Mouse (Mus musculus): Measurements from ENCODE around the gene Trip4. TPM values are rescaled to one million over a fixed set of nuclear protein-coding genes. Genes with fewer than 3 reads are reported as not detected.

The Trip4 gene
- polyA plus RNA-seq, 1 experiment from 2014 or later = 20.8 TPM

DNA sequence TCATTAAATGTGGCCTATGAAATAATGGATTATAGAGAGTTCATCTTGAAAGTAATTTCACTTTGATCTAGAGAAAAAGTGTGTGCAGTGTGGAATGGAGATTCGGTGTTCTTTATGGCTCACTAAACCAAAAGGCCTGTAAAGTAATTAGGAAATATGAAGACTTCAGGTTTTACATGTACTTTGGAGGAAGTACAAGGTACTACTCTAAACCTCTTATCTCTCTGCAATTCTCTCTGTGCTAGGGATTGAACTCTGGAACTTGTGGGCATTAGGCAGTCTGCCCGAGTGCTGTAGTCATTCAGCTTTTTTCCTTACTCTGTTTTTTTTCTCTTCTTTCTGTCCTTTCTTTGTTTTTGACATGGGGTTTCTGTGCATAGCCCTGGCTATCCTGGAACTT is 11.6 kb downstream of the Trip4 start:
- H3K4me2 ChIP-seq = no peak overlapping the region
- no peak overlapping the region for H3K27ac ChIP-seq
- H3K9ac ChIP-seq = no peak overlapping the region
- H3K9me3 ChIP-seq (replicated peaks) = no peaks in the 10 kb centered on the region
- H3K36me3 ChIP-seq = peaks cover 46% of the 10 kb centered on the region
- no peak overlapping the region for H3K4me3 ChIP-seq
- 89% methylated on average over 2 of the region's 2 CpGs for WGBS
- ATAC-seq (replicated peaks; ENCODE audit: insufficient number of reproducible peaks, insufficient read depth, low FRiP score, low read depth) = no peak
- H3K4me1 ChIP-seq (replicated peaks) = peaks cover under 1% of the 10 kb centered on the region
- no peaks in the 10 kb centered on the region for H3K27me3 ChIP-seq

DNA sequence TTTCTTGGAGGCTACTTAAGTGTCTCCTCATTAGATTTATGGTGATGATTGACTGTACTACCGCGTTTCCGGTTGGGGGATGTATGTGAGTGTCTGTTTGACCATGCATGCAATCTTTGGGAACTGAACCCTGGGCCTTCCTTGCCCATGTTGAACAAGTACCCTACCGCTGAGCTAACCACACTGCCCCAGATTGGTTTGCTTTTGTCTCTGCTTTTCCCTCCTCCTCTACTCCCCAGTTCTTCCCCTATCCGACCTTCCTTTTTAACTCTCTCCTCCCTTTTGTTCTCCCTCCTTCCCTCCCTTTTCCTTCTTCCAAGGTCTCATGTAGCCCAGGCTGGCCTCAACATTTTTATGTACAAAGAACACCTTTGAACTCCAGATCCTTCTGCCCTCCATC is 17.5 kb downstream of the Trip4 start:
- H3K36me3 ChIP-seq = peaks cover 25% of the 10 kb centered on the region
- 5% methylated on average over 5 of the region's 5 CpGs for WGBS
- no peak for ATAC-seq (replicated peaks; ENCODE audit: insufficient number of reproducible peaks, insufficient read depth, low FRiP score, low read depth)
- no peaks in the 10 kb centered on the region for H3K27me3 ChIP-seq
- H3K4me3 ChIP-seq = peak overlapping the region; percentile 68
- no peak overlapping the region for H3K27ac ChIP-seq
- H3K4me2 ChIP-seq = peak overlapping the region; percentile 90
- H3K9me3 ChIP-seq (replicated peaks) = no peaks in the 10 kb centered on the region
- H3K4me1 ChIP-seq (replicated peaks) = peaks cover 15% of the 10 kb centered on the region
- peak overlapping the region; percentile 62; the same call in 1 of the 2 replicates for H3K9ac ChIP-seq

DNA sequence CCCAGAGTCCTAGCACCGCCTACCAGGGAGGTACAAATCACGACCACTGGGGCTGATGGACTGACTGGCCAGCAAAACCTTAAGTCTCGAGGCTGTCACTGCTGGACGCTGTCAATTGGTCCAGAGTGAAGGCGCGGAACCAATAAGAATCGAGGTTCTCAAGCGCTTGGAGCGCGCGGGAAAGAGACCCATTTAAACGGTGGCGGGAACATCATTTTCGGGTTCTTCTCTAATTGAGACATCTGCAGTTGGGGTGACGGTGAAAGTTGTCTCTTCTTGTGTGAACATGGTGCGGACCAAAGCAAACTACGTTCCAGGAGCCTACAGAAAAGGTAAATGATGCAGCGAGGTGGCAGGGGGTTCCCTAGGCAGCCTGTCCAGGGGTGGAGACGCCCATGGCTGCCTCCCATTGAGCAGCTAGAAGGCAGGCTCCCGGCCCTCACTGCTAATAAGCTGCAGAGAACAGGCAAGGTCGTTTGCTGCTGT is 18.4 kb downstream of the Trip4 start, which contains the start of gene Pclaf:
Pclaf (plus strand) TSS at position 95 of the 486 bp plus-strand sequence.
- H3K27ac ChIP-seq = peak within 1 kb of the TSS; percentile 26

DNA sequence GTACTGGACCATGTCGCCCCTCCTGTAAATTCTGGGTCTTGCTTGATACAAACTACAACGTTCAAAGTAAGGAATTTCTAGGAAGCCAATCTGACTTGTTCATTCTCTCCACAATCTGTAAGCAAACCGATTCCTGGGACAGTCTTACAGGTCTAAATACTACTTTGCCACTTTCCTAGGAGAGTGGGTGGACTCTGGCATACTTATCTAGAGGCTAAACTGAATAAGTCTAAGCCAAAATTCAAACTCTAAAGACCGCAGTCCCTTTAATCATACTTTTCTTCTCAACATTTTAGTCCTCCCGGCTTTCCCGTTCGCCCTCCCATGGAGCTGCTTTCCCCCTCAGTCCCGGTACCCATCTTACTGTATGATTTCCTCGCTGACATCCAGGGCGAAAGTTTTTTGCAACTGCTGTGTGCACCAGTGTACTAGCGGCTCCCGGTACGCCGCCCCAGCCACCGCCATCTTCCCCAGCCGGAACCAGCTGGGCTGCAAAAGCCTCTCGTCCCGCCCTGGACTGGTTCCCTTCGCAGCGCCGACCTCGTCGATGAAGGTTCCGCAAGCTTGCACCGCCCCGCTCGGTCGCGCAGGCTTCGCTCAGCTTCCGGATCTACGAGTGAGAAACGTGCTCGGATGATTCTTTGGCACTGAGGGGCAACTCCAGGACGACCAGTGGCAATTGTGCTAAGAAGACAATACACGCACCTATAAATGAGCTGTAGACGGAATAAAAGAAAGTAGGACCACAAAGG is 23.9 kb downstream of the Trip4 start:
- no peaks in the 10 kb centered on the region for H3K9me3 ChIP-seq (replicated peaks)
- peak overlapping the region; percentile 72 for H3K9ac ChIP-seq
- H3K36me3 ChIP-seq = peaks cover 6% of the 10 kb centered on the region; the same call in 1 of the 2 replicates
- no peaks in the 10 kb centered on the region for H3K27me3 ChIP-seq
- WGBS = under 1% methylated on average over 37 of the region's 37 CpGs
- peak; percentile 97 for ATAC-seq (replicated peaks; ENCODE audit: insufficient number of reproducible peaks, insufficient read depth, low FRiP score, low read depth)
- peaks cover 7% of the 10 kb centered on the region for H3K4me1 ChIP-seq (replicated peaks)
- H3K4me3 ChIP-seq = peak overlapping the region; percentile 74
- peak overlapping the region; percentile 65 for H3K4me2 ChIP-seq
- H3K27ac ChIP-seq = peak overlapping the region; percentile 83

More for the DNA sequence above, 18.4 kb downstream of the Trip4 start, which contains the start of gene Pclaf:
- H3K9ac ChIP-seq = peak within 1 kb of the TSS; percentile 62
- peaks cover 22% of the 10 kb centered on the region for H3K36me3 ChIP-seq
- H3K9me3 ChIP-seq (replicated peaks) = no peaks in the 10 kb centered on the region
- ATAC-seq (replicated peaks; ENCODE audit: insufficient number of reproducible peaks, insufficient read depth, low FRiP score, low read depth) = peak; percentile 95
- H3K4me2 ChIP-seq = peak within 1 kb of the TSS; percentile 90
- WGBS = under 1% methylated on average over 21 of the region's 21 CpGs
- H3K4me3 ChIP-seq = peak within 1 kb of the TSS; percentile 68
- H3K27me3 ChIP-seq = no peaks in the 10 kb centered on the region
- peaks cover 18% of the 10 kb centered on the region for H3K4me1 ChIP-seq (replicated peaks)

DNA sequence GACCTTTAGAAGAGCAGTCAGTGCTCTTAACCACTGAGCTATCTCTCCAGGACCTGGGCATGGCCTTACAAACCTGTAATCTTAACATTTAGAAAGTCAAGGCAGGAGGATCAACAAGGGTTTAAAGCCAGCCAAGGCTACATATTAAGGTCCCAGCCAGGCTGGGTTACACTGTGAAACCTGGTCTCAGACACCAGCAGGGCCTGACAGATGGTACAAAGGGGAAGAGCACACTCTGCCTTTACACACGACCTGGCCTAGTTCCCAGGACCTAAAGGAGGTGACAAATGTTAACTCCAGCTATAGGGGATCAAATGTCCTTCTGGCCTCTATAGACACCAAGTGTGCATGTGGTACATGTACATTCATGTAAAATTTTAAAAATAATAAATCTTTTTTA is 48.9 kb downstream of the Trip4 start:
- Histone ChIP-seq H3K36me3 (peaks cover 64% of the 10 kb centered on the region), H3K4me2 (no peak overlapping the region), H3K9me3 (replicated peaks) (no peaks in the 10 kb centered on the region), H3K27me3 (no peaks in the 10 kb centered on the region), H3K4me3 (no peak overlapping the region), H3K9ac (no peak overlapping the region), H3K27ac (no peak overlapping the region), H3K4me1 (replicated peaks) (no peaks in the 10 kb centered on the region)
- no peak for ATAC-seq (replicated peaks; ENCODE audit: insufficient number of reproducible peaks, insufficient read depth, low FRiP score, low read depth)
- WGBS = 53% methylated on average over 1 of the region's 1 CpGs

DNA sequence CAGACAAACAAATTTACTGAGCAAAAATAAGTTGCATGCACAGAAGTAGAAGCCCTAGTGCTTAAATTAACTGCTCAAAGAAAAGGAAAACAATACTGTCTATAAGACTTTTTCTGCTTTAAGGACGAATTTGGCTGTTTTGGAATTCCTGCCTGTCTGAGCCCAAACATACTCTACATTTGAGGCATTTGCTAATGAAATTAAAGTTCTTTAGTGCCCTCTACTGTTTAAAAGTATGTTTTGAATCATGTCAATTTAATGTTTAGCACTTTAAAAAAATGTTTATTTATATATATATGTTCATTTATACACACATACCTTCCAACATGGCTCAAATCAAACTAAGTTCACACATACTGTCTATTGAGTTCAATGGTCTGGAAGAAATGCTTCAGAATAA is 58.4 kb downstream of the Trip4 start:
- no peak for ATAC-seq (replicated peaks; ENCODE audit: insufficient number of reproducible peaks, insufficient read depth, low FRiP score, low read depth)
- H3K36me3 ChIP-seq = peaks cover 42% of the 10 kb centered on the region

DNA sequence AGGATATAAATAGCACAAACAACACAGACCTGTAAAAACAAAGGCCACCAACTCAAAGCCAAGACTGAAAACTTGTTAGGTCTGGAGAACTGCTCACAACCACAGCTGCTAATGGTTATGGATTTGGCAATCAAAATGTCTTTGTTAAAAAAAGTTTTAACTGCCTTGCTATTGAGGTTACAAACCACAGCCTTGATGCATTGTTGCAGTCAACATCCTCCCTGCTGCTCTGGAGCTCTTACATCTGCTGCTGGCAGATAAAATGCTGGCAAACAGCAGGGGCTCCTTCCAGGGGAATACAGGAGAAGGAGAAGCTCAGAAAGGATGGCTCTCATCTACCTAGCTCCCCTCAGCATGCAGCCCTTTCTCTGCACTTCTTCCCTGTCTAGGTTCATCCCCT is 60.4 kb downstream of the Trip4 start:
- Histone ChIP-seq H3K27me3 (no peaks in the 10 kb centered on the region), H3K4me2 (no peak overlapping the region), H3K9me3 (replicated peaks) (no peaks in the 10 kb centered on the region), H3K27ac (peak overlapping the region; percentile 36), H3K9ac (no peak overlapping the region), H3K36me3 (peaks cover 24% of the 10 kb centered on the region), H3K4me1 (replicated peaks) (peaks cover 21% of the 10 kb centered on the region), H3K4me3 (no peak overlapping the region)
- no peak for ATAC-seq (replicated peaks; ENCODE audit: insufficient number of reproducible peaks, insufficient read depth, low FRiP score, low read depth)

More for the DNA sequence above, 58.4 kb downstream of the Trip4 start:
- WGBS = 18% methylated on average over 1 of the region's 1 CpGs
- no peaks in the 10 kb centered on the region for H3K27me3 ChIP-seq
- no peak overlapping the region for H3K4me2 ChIP-seq
- no peak overlapping the region for H3K27ac ChIP-seq
- H3K4me3 ChIP-seq = no peak overlapping the region
- no peak overlapping the region for H3K9ac ChIP-seq
- peaks cover 13% of the 10 kb centered on the region for H3K4me1 ChIP-seq (replicated peaks)
- H3K9me3 ChIP-seq (replicated peaks) = no peaks in the 10 kb centered on the region

DNA sequence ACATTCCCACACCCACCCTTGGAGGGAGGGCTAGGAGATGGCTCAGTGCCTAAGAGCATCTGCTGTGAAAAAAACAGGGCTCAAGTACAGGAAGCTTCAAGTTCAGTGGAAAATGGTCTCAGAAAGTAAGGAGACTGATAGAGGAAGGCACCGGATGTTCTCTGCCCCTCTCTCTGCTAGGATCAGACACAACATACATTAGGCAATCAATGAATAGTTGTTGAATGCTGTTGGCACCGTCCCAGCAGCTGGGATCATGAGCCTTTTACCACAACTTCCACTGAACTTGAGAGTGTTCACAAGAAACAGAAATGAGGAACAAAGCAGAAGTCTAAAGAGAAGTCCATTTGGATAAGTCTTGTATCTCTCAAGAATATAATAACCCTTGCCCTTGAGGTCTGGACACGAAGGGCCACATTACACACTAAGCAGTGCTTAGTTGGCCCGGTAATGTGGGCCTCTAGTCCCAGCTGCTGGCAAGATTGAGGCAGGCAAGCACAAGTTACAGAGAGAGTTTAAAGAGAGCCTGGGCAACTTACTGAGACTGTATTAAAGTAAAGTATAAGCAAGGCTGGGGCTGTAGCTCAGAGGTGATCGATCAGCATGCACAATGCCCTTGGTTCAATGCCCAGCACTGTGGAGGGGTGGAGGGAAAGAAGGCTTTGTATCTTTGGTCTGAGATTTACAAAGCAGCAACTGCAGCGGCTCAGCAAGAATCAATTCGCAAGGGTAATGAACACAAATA is 64.0 kb downstream of the Trip4 start:
- Histone ChIP-seq H3K4me1 (replicated peaks) (peaks cover 21% of the 10 kb centered on the region), H3K27ac (peak overlapping the region; percentile 25; the same call in 1 of the 2 replicates), H3K4me2 (no peak overlapping the region), H3K27me3 (no peaks in the 10 kb centered on the region), H3K4me3 (no peak overlapping the region), H3K9me3 (replicated peaks) (no peaks in the 10 kb centered on the region), H3K9ac (no peak overlapping the region), H3K36me3 (peaks cover 6% of the 10 kb centered on the region; the same call in 1 of the 2 replicates)
- WGBS = 73% methylated on average over 7 of the region's 7 CpGs
- ATAC-seq (replicated peaks; ENCODE audit: insufficient number of reproducible peaks, insufficient read depth, low FRiP score, low read depth) = no peak

DNA sequence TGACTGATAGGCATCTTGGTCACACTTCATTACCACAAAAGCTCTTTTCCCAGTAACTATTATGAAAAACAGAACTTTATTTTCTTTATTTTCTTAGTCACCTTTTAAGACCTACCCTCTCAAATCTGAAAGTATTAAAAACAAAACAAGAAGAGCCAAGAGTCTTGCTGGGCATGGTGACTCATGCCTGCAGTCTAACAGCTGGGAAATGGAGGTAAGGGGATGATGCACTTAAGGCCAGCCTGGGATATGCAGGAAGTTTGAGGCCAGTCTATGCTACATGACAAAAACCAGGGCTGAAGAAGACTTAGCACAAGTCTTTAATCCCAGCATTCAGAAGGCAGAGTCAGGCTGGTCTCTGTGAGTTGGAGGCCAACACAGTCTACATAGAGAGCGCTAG is 68.8 kb downstream of the Trip4 start:
- Histone ChIP-seq H3K4me1 (replicated peaks) (peaks cover 8% of the 10 kb centered on the region), H3K4me2 (no peak overlapping the region), H3K36me3 (peaks cover 22% of the 10 kb centered on the region; the same call in 1 of the 2 replicates), H3K9me3 (replicated peaks) (no peaks in the 10 kb centered on the region), H3K4me3 (no peak overlapping the region), H3K9ac (no peak overlapping the region), H3K27ac (no peak overlapping the region), H3K27me3 (no peaks in the 10 kb centered on the region)
- ATAC-seq (replicated peaks; ENCODE audit: insufficient number of reproducible peaks, insufficient read depth, low FRiP score, low read depth) = no peak
- WGBS = 100% methylated on average over 1 of the region's 1 CpGs

DNA sequence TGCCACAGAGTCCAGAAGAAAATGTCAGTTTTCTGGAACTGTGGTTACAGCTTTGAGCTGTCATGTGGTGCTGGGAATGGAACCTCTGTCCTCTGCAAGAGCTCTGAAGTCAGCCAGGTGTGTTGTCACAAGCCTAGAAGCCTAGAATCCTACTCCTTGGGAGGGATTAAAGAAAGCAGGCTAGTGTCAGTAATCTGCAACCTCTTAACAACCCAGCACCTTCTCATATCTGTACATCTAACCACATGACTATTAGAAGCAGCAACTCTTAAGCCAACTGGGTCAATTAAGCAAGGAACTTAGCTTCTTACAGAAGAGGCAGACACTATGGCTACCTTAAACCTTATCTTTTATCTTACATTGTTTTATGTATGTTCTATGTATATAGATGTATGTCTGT is 71.7 kb downstream of the Trip4 start:
- no peak for ATAC-seq (replicated peaks; ENCODE audit: insufficient number of reproducible peaks, insufficient read depth, low FRiP score, low read depth)
- no peak overlapping the region for H3K4me3 ChIP-seq
- no peaks in the 10 kb centered on the region for H3K27me3 ChIP-seq
- no peaks in the 10 kb centered on the region for H3K9me3 ChIP-seq (replicated peaks)
- peaks cover 12% of the 10 kb centered on the region for H3K4me1 ChIP-seq (replicated peaks)
- H3K36me3 ChIP-seq = peaks cover 22% of the 10 kb centered on the region; the same call in 1 of the 2 replicates
- H3K9ac ChIP-seq = no peak overlapping the region
- no peak overlapping the region for H3K4me2 ChIP-seq
- H3K27ac ChIP-seq = no peak overlapping the region

DNA sequence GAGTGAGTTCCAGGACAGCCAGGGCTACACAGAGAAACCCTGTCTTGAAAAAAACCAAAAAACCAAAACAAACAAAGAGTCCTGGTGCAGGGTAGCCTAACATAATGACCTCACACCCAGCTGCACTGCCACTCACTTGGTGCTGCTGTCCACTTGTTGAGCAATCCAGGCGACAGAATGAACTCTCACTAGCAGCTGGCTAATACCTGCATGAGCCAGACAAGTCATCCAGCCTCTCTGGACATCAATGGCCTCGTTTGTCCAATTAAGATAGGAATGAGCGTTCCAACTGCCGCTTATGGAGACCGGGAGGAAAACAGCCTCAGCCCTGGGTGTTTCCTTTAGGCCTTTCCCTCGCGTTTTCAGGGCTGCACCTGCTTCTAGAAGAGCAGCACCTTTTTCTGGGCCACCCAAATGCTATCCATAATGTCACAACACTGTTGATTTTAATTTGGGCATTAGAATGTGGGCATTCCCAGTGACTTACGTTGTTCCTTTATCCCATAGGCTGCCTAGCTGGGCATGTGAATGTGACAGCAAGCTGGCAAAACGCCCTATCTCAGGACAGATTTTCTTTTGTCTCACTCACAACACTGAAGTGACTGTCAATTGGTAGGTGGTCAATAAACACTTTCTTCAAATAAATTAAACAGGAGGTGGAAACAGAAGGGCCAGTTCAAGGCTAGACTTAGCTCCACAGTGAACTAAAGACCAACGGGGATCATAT is 73.8 kb downstream of the Trip4 start:
- 0 out of 2 replicates have a peak overlapping the region, but pooled peaks have one; percentile 42 for H3K27ac ChIP-seq
- no peak overlapping the region for H3K9ac ChIP-seq
- no peaks in the 10 kb centered on the region for H3K27me3 ChIP-seq
- peaks cover 20% of the 10 kb centered on the region for H3K4me1 ChIP-seq (replicated peaks)
- peaks cover 16% of the 10 kb centered on the region; the same call in 1 of the 2 replicates for H3K36me3 ChIP-seq
- no peak overlapping the region for H3K4me3 ChIP-seq
- WGBS = 54% methylated on average over 10 of the region's 10 CpGs
- H3K9me3 ChIP-seq (replicated peaks) = no peaks in the 10 kb centered on the region
- no peak for ATAC-seq (replicated peaks; ENCODE audit: insufficient number of reproducible peaks, insufficient read depth, low FRiP score, low read depth)
- H3K4me2 ChIP-seq = no peak overlapping the region
